Mouse (Mus musculus): ENCODE measurements around the gene Ank3. TPM values are rescaled to one million over a fixed set of nuclear protein-coding genes. Genes with fewer than 3 reads are reported as not detected.

The Ank3 gene
- polyA plus RNA-seq, 1 experiment from 2014 or later: 24.5 TPM

GRCm38 (mm10) chr10:69883935-69884680 is 485.5 kb downstream of the Ank3 start:
- Histone ChIP-seq H3K9me3 (ENCODE audit: low read length) (no peaks in the 10 kb centered on the region), H3K4me1 (ENCODE audit: insufficient read depth, low read depth, low read length) (no peaks in the 10 kb centered on the region), H3K9ac (replicated peaks; ENCODE audit: low read depth) (no peak overlapping the region), H3K4me2 (replicated peaks; ENCODE audit: low read depth, low read length) (no peak overlapping the region), H3K27ac (ENCODE audit: low read length) (no peak overlapping the region), H3K4me3 (ENCODE audit: low read depth, low read length) (no peak overlapping the region), H3K36me3 (ENCODE audit: insufficient read depth, low read length) (no peaks in the 10 kb centered on the region), H3K27me3 (replicated peaks; ENCODE audit: insufficient read depth, low read length) (no peaks in the 10 kb centered on the region)
- 76% methylated on average over 4 of the region's 4 CpGs for WGBS
- ATAC-seq: no peak
- no peak for TF ChIP-seq CTCF (IDR thresholded peaks at IDR 0.05)
- TF ChIP-seq EP300 (IDR thresholded peaks at IDR 0.05): no peak
- DNase-seq (ENCODE audit: low spot score): no peak

GRCm38 (mm10) chr10:69888399-69888798 is 489.8 kb downstream of the Ank3 start:
- ATAC-seq (peak; percentile 80), DNase-seq (ENCODE audit: low spot score) (peak; percentile 94)
- Histone ChIP-seq H3K9ac (replicated peaks; ENCODE audit: low read depth) (no peak overlapping the region), H3K4me1 (ENCODE audit: insufficient read depth, low read depth, low read length) (no peaks in the 10 kb centered on the region), H3K36me3 (ENCODE audit: insufficient read depth, low read length) (no peaks in the 10 kb centered on the region), H3K27ac (ENCODE audit: low read length) (no peak overlapping the region), H3K9me3 (ENCODE audit: low read length) (no peaks in the 10 kb centered on the region), H3K27me3 (replicated peaks; ENCODE audit: insufficient read depth, low read length) (no peaks in the 10 kb centered on the region), H3K4me2 (replicated peaks; ENCODE audit: low read depth, low read length) (peak overlapping the region; percentile 38; the same call in 1 of the 2 replicates), H3K4me3 (ENCODE audit: low read depth, low read length) (no peak overlapping the region)
- 5% methylated on average over 4 of the region's 4 CpGs for WGBS
- TF ChIP-seq CTCF (IDR thresholded peaks at IDR 0.05) (peak; percentile 43), EP300 (IDR thresholded peaks at IDR 0.05) (peak; percentile 45)

GRCm38 (mm10) chr10:69889779-69890178 is 491.2 kb downstream of the Ank3 start:
- Histone ChIP-seq H3K27ac (ENCODE audit: low read length) (no peak overlapping the region), H3K4me2 (replicated peaks; ENCODE audit: low read depth, low read length) (no peak overlapping the region), H3K9me3 (ENCODE audit: low read length) (no peaks in the 10 kb centered on the region), H3K36me3 (ENCODE audit: insufficient read depth, low read length) (no peaks in the 10 kb centered on the region), H3K27me3 (replicated peaks; ENCODE audit: insufficient read depth, low read length) (no peaks in the 10 kb centered on the region), H3K9ac (replicated peaks; ENCODE audit: low read depth) (no peak overlapping the region), H3K4me3 (ENCODE audit: low read depth, low read length) (no peak overlapping the region), H3K4me1 (ENCODE audit: insufficient read depth, low read depth, low read length) (no peaks in the 10 kb centered on the region)
- TF ChIP-seq EP300 (IDR thresholded peaks at IDR 0.05): no peak
- peak; percentile 78 for TF ChIP-seq CTCF (IDR thresholded peaks at IDR 0.05)
- no peak for ATAC-seq
- DNase-seq (ENCODE audit: low spot score): peak; percentile 66
- WGBS: 14% methylated on average over 6 of the region's 6 CpGs

GRCm38 (mm10) chr10:69890389-69890985 is 491.9 kb downstream of the Ank3 start:
- no peak for TF ChIP-seq CTCF (IDR thresholded peaks at IDR 0.05)
- TF ChIP-seq EP300 (IDR thresholded peaks at IDR 0.05): no peak
- no peak for DNase-seq (ENCODE audit: low spot score)
- no peak for ATAC-seq
- H3K4me2 ChIP-seq (replicated peaks; ENCODE audit: low read depth, low read length): no peak overlapping the region
- H3K36me3 ChIP-seq (ENCODE audit: insufficient read depth, low read length): no peaks in the 10 kb centered on the region
- H3K27ac ChIP-seq (ENCODE audit: low read length): no peak overlapping the region
- no peak overlapping the region for H3K9ac ChIP-seq (replicated peaks; ENCODE audit: low read depth)
- H3K27me3 ChIP-seq (replicated peaks; ENCODE audit: insufficient read depth, low read length): no peaks in the 10 kb centered on the region
- no peaks in the 10 kb centered on the region for H3K9me3 ChIP-seq (ENCODE audit: low read length)
- H3K4me3 ChIP-seq (ENCODE audit: low read depth, low read length): no peak overlapping the region
- H3K4me1 ChIP-seq (ENCODE audit: insufficient read depth, low read depth, low read length): no peaks in the 10 kb centered on the region
- WGBS: 84% methylated on average over 11 of the region's 11 CpGs

GRCm38 (mm10) chr10:69892162-69892561 is 493.6 kb downstream of the Ank3 start:
- Histone ChIP-seq H3K27me3 (replicated peaks; ENCODE audit: insufficient read depth, low read length) (no peaks in the 10 kb centered on the region), H3K36me3 (ENCODE audit: insufficient read depth, low read length) (no peaks in the 10 kb centered on the region), H3K9me3 (ENCODE audit: low read length) (no peaks in the 10 kb centered on the region), H3K9ac (replicated peaks; ENCODE audit: low read depth) (no peak overlapping the region), H3K4me2 (replicated peaks; ENCODE audit: low read depth, low read length) (no peak overlapping the region), H3K4me3 (ENCODE audit: low read depth, low read length) (no peak overlapping the region), H3K4me1 (ENCODE audit: insufficient read depth, low read depth, low read length) (no peaks in the 10 kb centered on the region), H3K27ac (ENCODE audit: low read length) (no peak overlapping the region)
- 93% methylated on average over 18 of the region's 18 CpGs for WGBS
- TF ChIP-seq CTCF (IDR thresholded peaks at IDR 0.05) (no peak), EP300 (IDR thresholded peaks at IDR 0.05) (no peak)
- no peak for DNase-seq (ENCODE audit: low spot score)
- ATAC-seq: no peak

GRCm38 (mm10) chr10:69895606-69896005 is 497.0 kb downstream of the Ank3 start:
- Histone ChIP-seq H3K27me3 (replicated peaks; ENCODE audit: insufficient read depth, low read length) (no peaks in the 10 kb centered on the region), H3K27ac (ENCODE audit: low read length) (no peak overlapping the region), H3K9me3 (ENCODE audit: low read length) (no peaks in the 10 kb centered on the region), H3K4me2 (replicated peaks; ENCODE audit: low read depth, low read length) (no peak overlapping the region), H3K36me3 (ENCODE audit: insufficient read depth, low read length) (no peaks in the 10 kb centered on the region), H3K4me3 (ENCODE audit: low read depth, low read length) (no peak overlapping the region), H3K9ac (replicated peaks; ENCODE audit: low read depth) (no peak overlapping the region), H3K4me1 (ENCODE audit: insufficient read depth, low read depth, low read length) (no peaks in the 10 kb centered on the region)
- WGBS: 56% methylated on average over 9 of the region's 9 CpGs
- no peak for ATAC-seq
- DNase-seq (ENCODE audit: low spot score): no peak
- no peak for TF ChIP-seq CTCF (IDR thresholded peaks at IDR 0.05)
- no peak for TF ChIP-seq EP300 (IDR thresholded peaks at IDR 0.05)

Measured in lung, postnatal 0 days (tissue).